Mouse (Mus musculus): ENCODE results near the gene Ikzf4. TPM values are rescaled to one million over a fixed set of nuclear protein-coding genes. Genes with fewer than 3 reads are reported as not detected.
"Not testable (repeated sequence)": the region's sequence is repeated elsewhere in the genome, so short reads cannot be mapped to it uniquely, and the experiment has no call there.

Gene Ikzf4
- total and polyA plus RNA-seq, 3 experiments, result 0.03 TPM; not detected in 2

- H3K9ac ChIP-seq (ENCODE audit: control insufficient read depth, low read depth, low read length, poor library complexity, severe bottlenecking), result no peak overlapping the region
- peaks cover 5 to 12% of the 10 kb centered on the region in 2 experiments for H3K27me3 ChIP-seq (ENCODE audit: control insufficient read depth in 1 of 2, insufficient read depth in 2 of 2, low read length in 2 of 2)
- no peak for DNase-seq (ENCODE audit: low read depth, low spot score)
- H3K9me3 ChIP-seq (replicated peaks; ENCODE audit: insufficient read depth, low read length), result no peaks in the 10 kb centered on the region
- H3K36me3 ChIP-seq (ENCODE audit: control insufficient read depth in 1 of 2, insufficient read depth in 2 of 2, low read length in 2 of 2), result peaks cover 0 to 9% of the 10 kb centered on the region in 2 experiments; a peak in 2 of 4 replicates
- no peak overlapping the region for H3K4me3 ChIP-seq (ENCODE audit: control insufficient read depth in 1 of 2, insufficient read depth in 1 of 2, low read depth in 2 of 2, low read length in 2 of 2)
- no peak overlapping the region for H3K27ac ChIP-seq (ENCODE audit: control insufficient read depth, low read depth, low read length)
- H3K79me2 ChIP-seq (ENCODE audit: control insufficient read depth, insufficient read depth, low read length, poor library complexity), result no peaks in the 10 kb centered on the region
- TF ChIP-seq USF2 (IDR thresholded peaks at IDR 0.05; ENCODE audit: borderline replicate concordance in 1 of 2, insufficient read depth in 1 of 2, low read depth in 1 of 2, low read length in 2 of 2) (no peak), NRF1 (IDR thresholded peaks at IDR 0.05; ENCODE audit: insufficient read depth, low read depth, low read length, poor library complexity, severe bottlenecking) (no peak), JUND (IDR thresholded peaks at IDR 0.05; ENCODE audit: low read depth, low read length) (no peak)
- H3K4me1 ChIP-seq (ENCODE audit: control insufficient read depth in 1 of 2, insufficient read depth in 2 of 2, low read length in 2 of 2), result peaks cover 0 to 7% of the 10 kb centered on the region in 2 experiments; a peak in 2 of 4 replicates
Observed at GRCm38 (mm10) chr10:128631571-128631970, 14.2 kb downstream of the Ikzf4 start.

DNA sequence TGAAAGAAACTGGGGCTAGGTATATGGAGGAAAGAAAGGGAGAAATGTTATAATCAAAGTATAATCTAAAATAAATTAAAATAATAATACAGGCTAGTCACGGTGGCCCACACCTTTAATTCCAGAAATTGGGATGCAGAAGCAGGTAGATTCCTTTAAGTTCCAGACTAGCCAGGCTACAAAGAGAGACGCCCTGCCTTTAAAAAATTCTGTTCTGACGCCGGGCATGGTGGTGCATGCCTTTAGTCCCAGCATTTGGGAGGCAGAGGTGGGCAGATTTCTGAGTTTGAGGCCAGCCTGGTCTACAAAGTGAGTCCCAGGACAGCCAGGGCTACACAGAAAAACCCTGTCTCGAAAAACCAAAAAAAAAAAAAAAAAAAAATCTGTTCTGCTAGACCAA lies 15.5 kb downstream of the Ikzf4 start:
- H3K4me3 ChIP-seq (ENCODE audit: control insufficient read depth in 1 of 2, insufficient read depth in 1 of 2, low read depth in 2 of 2, low read length in 2 of 2); H3K36me3 ChIP-seq (ENCODE audit: control insufficient read depth in 1 of 2, insufficient read depth in 2 of 2, low read length in 2 of 2); DNase-seq (ENCODE audit: low read depth, low spot score); H3K9me3 ChIP-seq (replicated peaks; ENCODE audit: insufficient read depth, low read length); H3K79me2 ChIP-seq (ENCODE audit: control insufficient read depth, insufficient read depth, low read length, poor library complexity); H3K27ac ChIP-seq (ENCODE audit: control insufficient read depth, low read depth, low read length); H3K9ac ChIP-seq (ENCODE audit: control insufficient read depth, low read depth, low read length, poor library complexity, severe bottlenecking); H3K4me1 ChIP-seq (ENCODE audit: control insufficient read depth in 1 of 2, insufficient read depth in 2 of 2, low read length in 2 of 2); H3K27me3 ChIP-seq (ENCODE audit: control insufficient read depth in 1 of 2, insufficient read depth in 2 of 2, low read length in 2 of 2): not testable (repeated sequence)

DNA sequence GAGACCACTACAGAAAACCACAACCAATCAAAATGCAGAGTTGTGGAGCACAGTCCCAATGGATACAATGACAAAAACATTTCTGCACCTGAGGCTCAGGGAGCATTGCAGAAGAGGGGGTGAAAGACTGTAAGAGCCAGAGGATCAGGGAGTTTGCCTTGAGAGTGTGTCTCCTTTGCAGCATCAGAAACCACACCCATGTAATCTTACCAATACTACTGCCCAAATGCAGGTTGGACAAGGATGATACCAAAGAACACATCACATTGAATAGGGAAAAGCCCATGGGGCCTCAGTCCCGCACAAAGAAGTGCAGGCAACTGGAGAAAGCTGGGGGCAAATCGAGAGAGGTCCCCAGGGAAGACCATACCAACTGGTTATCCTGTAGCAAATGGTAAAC lies 16.0 kb downstream of the Ikzf4 start:
- Histone ChIP-seq H3K36me3 (ENCODE audit: control insufficient read depth in 1 of 2, insufficient read depth in 2 of 2, low read length in 2 of 2) (peaks cover 3 to 12% of the 10 kb centered on the region in 2 experiments), H3K79me2 (ENCODE audit: control insufficient read depth, insufficient read depth, low read length, poor library complexity) (peaks cover 14% of the 10 kb centered on the region), H3K27me3 (ENCODE audit: control insufficient read depth in 1 of 2, insufficient read depth in 2 of 2, low read length in 2 of 2) (peaks cover 5 to 7% of the 10 kb centered on the region in 2 experiments), H3K27ac (ENCODE audit: control insufficient read depth, low read depth, low read length) (no peak overlapping the region), H3K9me3 (replicated peaks; ENCODE audit: insufficient read depth, low read length) (no peaks in the 10 kb centered on the region), H3K9ac (ENCODE audit: control insufficient read depth, low read depth, low read length, poor library complexity, severe bottlenecking) (no peak overlapping the region), H3K4me1 (ENCODE audit: control insufficient read depth in 1 of 2, insufficient read depth in 2 of 2, low read length in 2 of 2) (peaks cover 0 to 11% of the 10 kb centered on the region in 2 experiments; a peak in 2 of 4 replicates), H3K4me3 (ENCODE audit: control insufficient read depth in 1 of 2, insufficient read depth in 1 of 2, low read depth in 2 of 2, low read length in 2 of 2) (no peak overlapping the region)
- TF ChIP-seq MAZ (IDR thresholded peaks at IDR 0.05; ENCODE audit: low read depth, low read length) (no peak), HCFC1 (IDR thresholded peaks at IDR 0.05; ENCODE audit: low read depth, low read length) (no peak), RCOR1 (IDR thresholded peaks at IDR 0.05; ENCODE audit: low read depth, low read length) (no peak), NRF1 (IDR thresholded peaks at IDR 0.05; ENCODE audit: insufficient read depth, low read depth, low read length, poor library complexity, severe bottlenecking) (no peak), CHD2 (IDR thresholded peaks at IDR 0.05; ENCODE audit: low read length) (no peak), USF2 (IDR thresholded peaks at IDR 0.05; ENCODE audit: borderline replicate concordance in 1 of 2, insufficient read depth in 1 of 2, low read depth in 1 of 2, low read length in 2 of 2) (no peak), E2F4 (IDR thresholded peaks at IDR 0.05; ENCODE audit: borderline replicate concordance, low read depth, low read length) (no peak), MYC (IDR thresholded peaks at IDR 0.05; ENCODE audit: low read depth, low read length) (no peak), ZC3H11A (IDR thresholded peaks at IDR 0.05; ENCODE audit: low read depth, low read length) (no peak), KAT2A (conservative IDR thresholded peaks at IDR 0.05; ENCODE audit: low read depth, low read length) (no peak), TCF12 (IDR thresholded peaks at IDR 0.05; ENCODE audit: low read depth, low read length) (no peak), JUND (IDR thresholded peaks at IDR 0.05; ENCODE audit: low read depth, low read length) (no peak), TAL1 (IDR thresholded peaks at IDR 0.05; ENCODE audit: low read length) (no peak), EP300 (IDR thresholded peaks at IDR 0.05; ENCODE audit: low read depth in 1 of 2, low read length in 2 of 2) (no peak), TBP (IDR thresholded peaks at IDR 0.05; ENCODE audit: low read depth, low read length) (no peak), CTCF (IDR thresholded peaks at IDR 0.05 in 2 of 3, conservative IDR thresholded peaks at IDR 0.05 in 1 of 3; ENCODE audit: control insufficient read depth in 1 of 3, insufficient read depth in 1 of 3, low read depth in 2 of 3, low read length in 3 of 3, poor library complexity in 1 of 3, severe bottlenecking in 1 of 3) (no peak), CHD1 (IDR thresholded peaks at IDR 0.05; ENCODE audit: low read depth, low read length) (no peak), ZKSCAN1 (IDR thresholded peaks at IDR 0.05; ENCODE audit: low read depth, low read length) (no peak), POLR2A (IDR thresholded peaks at IDR 0.05; ENCODE audit: control insufficient read depth in 1 of 2, insufficient read depth in 1 of 2, low read depth in 1 of 2, low read length in 2 of 2, poor library complexity in 1 of 2) (no peak)
- no peak for DNase-seq (ENCODE audit: low read depth, low spot score)
